In the genomic region with DNA sequence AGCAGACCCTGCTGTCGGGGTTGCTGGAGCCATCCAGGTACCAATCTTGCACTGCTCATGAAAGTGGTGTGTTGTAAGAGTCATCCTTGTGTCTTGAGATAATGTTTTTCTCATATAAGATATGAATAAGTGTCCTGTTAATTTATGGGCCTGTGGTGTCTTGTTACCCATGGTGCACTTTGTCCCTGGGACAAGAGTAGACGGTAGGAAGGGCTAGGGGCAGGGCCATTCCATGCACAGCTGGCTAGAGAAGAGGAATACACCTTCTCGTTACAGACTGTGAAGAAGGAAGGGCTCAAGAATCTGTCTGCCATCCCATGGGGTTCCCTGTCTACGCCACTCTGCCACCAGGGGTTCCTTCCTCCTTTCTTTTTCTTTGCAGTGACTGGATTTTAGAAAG, we compare ENCODE assay signal across 36 mouse cellular contexts. TPM values are rescaled to one million over a fixed set of nuclear protein-coding genes. Genes with fewer than 3 reads are reported as not detected.
A peak's percentile ranks its signal among the peaks of the same experiment; 100 is the strongest.
DNase-seq lines count a peak whose midpoint lies in the region; ATAC-seq and TF ChIP-seq lines count a peak whose summit lies in the region.
"Had no signal": no experiment of that assay in that cellular context is flagged by ENCODE, and none has a peak within 500 bp of the region (broad histone marks: within the 10 kb centered on the region; RNA-seq: fewer than 3 reads in every experiment).

No protein-coding gene starts in this region.

- H3K27me3 ChIP-seq in heart, embryonic 10.5 days (ENCODE audit: insufficient read depth, poor library complexity, severe bottlenecking): no peaks in the 10 kb centered on the region
- H3K27me3 ChIP-seq in kidney, adult 2 months (replicated peaks; ENCODE audit: control insufficient read depth, insufficient read depth, low read length): no peaks in the 10 kb centered on the region
- no peaks in the 10 kb centered on the region for H3K27me3 ChIP-seq in small intestine, adult 2 months (ENCODE audit: control insufficient read depth, insufficient read depth, low read length)
- no peaks in the 10 kb centered on the region for H3K27me3 ChIP-seq in hindbrain, embryonic 14.5 days (ENCODE audit: control insufficient read depth, insufficient read depth, low read length)
- H3K27me3 ChIP-seq: embryonic facial prominence, embryonic 12.5 days; embryonic facial prominence, embryonic 15.5 days; heart, embryonic 12.5 days; heart, embryonic 15.5 days; Patski had no signal

- no peaks in the 10 kb centered on the region for H3K9me3 ChIP-seq in heart, embryonic 10.5 days
- no peaks in the 10 kb centered on the region for H3K9me3 ChIP-seq in hindbrain, embryonic 14.5 days (ENCODE audit: control insufficient read depth, low read length)
- H3K9me3 ChIP-seq: embryonic facial prominence, embryonic 12.5 days; embryonic facial prominence, embryonic 15.5 days; G1E; heart, embryonic 12.5 days; heart, embryonic 15.5 days; hindbrain, embryonic 10.5 days; hindbrain, embryonic 13.5 days had no signal

- no peaks in the 10 kb centered on the region for H3K36me3 ChIP-seq in heart, embryonic 10.5 days
- H3K36me3 ChIP-seq in kidney, adult 2 months (ENCODE audit: control insufficient read depth, insufficient read depth, low read length): no peaks in the 10 kb centered on the region
- H3K36me3 ChIP-seq in small intestine, adult 2 months (ENCODE audit: control insufficient read depth, insufficient read depth, low read length): no peaks in the 10 kb centered on the region
- H3K36me3 ChIP-seq in hindbrain, embryonic 14.5 days (replicated peaks; ENCODE audit: control insufficient read depth, insufficient read depth): no peaks in the 10 kb centered on the region
- H3K36me3 ChIP-seq: embryonic facial prominence, embryonic 12.5 days; embryonic facial prominence, embryonic 15.5 days; G1E; heart, embryonic 12.5 days; heart, embryonic 15.5 days; hindbrain, embryonic 10.5 days; hindbrain, embryonic 13.5 days had no signal

- H3K4me1 ChIP-seq in heart, embryonic 10.5 days: no peaks in the 10 kb centered on the region
- peaks cover 64% of the 10 kb centered on the region for H3K4me1 ChIP-seq in kidney, adult 2 months (ENCODE audit: control insufficient read depth, insufficient read depth, low read length)
- peaks cover 30% of the 10 kb centered on the region; the same call in 1 of the 2 replicates for H3K4me1 ChIP-seq in small intestine, adult 2 months (ENCODE audit: control insufficient read depth, insufficient read depth, insufficient read length, low read length)
- no peaks in the 10 kb centered on the region for H3K4me1 ChIP-seq in hindbrain, embryonic 14.5 days (replicated peaks; ENCODE audit: control insufficient read depth, insufficient read depth, low read length)
- H3K4me1 ChIP-seq: embryonic facial prominence, embryonic 12.5 days; embryonic facial prominence, embryonic 15.5 days; heart, embryonic 12.5 days; heart, embryonic 15.5 days; hindbrain, embryonic 10.5 days; hindbrain, embryonic 13.5 days had no signal

- peak; percentile 35 for DNase-seq in heart, embryonic 10.5 days (ENCODE audit: low spot score)
- DNase-seq in heart, adult 8-10 months (ENCODE audit: low spot score): no peak
- peak; percentile 50 for DNase-seq in kidney, adult 2 months
- no peak for DNase-seq in kidney, postnatal 36 days
- DNase-seq in spleen, postnatal 4 days (ENCODE audit: low spot score in 2 of 2): peak; percentile 3 to 28
- DNase-seq in spleen, adult 12 weeks (ENCODE audit: low spot score): no peak
- DNase-seq in hindbrain, embryonic 14.5 days (ENCODE audit: low spot score): no peak
- DNase-seq: adrenal gland, postnatal 10 days; B cell, adult 2 months; cerebellum, adult 11 months; cerebellum, adult 2 months; cerebellum, adult 9-11 months; cerebellum, postnatal 25 days; forebrain, postnatal 0 days; gastrocnemius, adult 2 months; gastrocnemius, postnatal 14 days; heart, adult 18-20 months; heart, postnatal 10 days; heart, postnatal 36 days had no signal

- H3K4me2 ChIP-seq in hindbrain, embryonic 14.5 days (replicated peaks): no peak overlapping the region
- H3K4me2 ChIP-seq: embryonic facial prominence, embryonic 12.5 days; embryonic facial prominence, embryonic 15.5 days; heart, embryonic 12.5 days; heart, embryonic 15.5 days; hindbrain, embryonic 13.5 days had no signal

- H3K9ac ChIP-seq in hindbrain, embryonic 14.5 days: no peak overlapping the region
- H3K9ac ChIP-seq: embryonic facial prominence, embryonic 12.5 days; embryonic facial prominence, embryonic 15.5 days; forebrain, postnatal 0 days; heart, embryonic 12.5 days; heart, embryonic 15.5 days; hindbrain, embryonic 13.5 days had no signal

- no peak overlapping the region for H3K27ac ChIP-seq in heart, embryonic 10.5 days
- peak overlapping the region; percentile 80 for H3K27ac ChIP-seq in kidney, adult 2 months (ENCODE audit: insufficient read depth, low read depth, low read length)
- H3K27ac ChIP-seq in small intestine, adult 2 months (ENCODE audit: insufficient read depth, low read depth, low read length): peak overlapping the region; percentile 78
- no peak overlapping the region for H3K27ac ChIP-seq in hindbrain, embryonic 14.5 days
- H3K27ac ChIP-seq: embryonic facial prominence, embryonic 12.5 days; embryonic facial prominence, embryonic 15.5 days; gastrocnemius, adult 2 months; heart, embryonic 15.5 days; hindbrain, embryonic 10.5 days; hindbrain, embryonic 13.5 days; hindbrain, postnatal 0 days had no signal

- no peak for ATAC-seq in hindbrain, embryonic 14.5 days (ENCODE audit: low FRiP score)
- ATAC-seq: forebrain, embryonic 14.5 days; forebrain, postnatal 0 days; hindbrain, postnatal 0 days; Patski had no signal

- TF ChIP-seq POLR2A in kidney, adult 2 months (IDR thresholded peaks at IDR 0.05; ENCODE audit: low read depth, low read length): no peak
- peak; percentile 41; the same call in 1 of the 2 replicates for TF ChIP-seq POLR2A in small intestine, adult 2 months (IDR thresholded peaks at IDR 0.05; ENCODE audit: low read depth, low read length)

- TF ChIP-seq CTCF in kidney, adult 2 months (conservative IDR thresholded peaks at IDR 0.05; ENCODE audit: insufficient read depth, insufficient read length, low read depth, low read length): no peak
- no peak for TF ChIP-seq CTCF in small intestine, adult 2 months (IDR thresholded peaks at IDR 0.05; ENCODE audit: extremely low read depth, insufficient read length, insufficient replicate concordance, low read depth, low read length)

- 73% methylated on average over 4 of the region's 4 CpGs for WGBS in heart, embryonic 10.5 days
- WGBS in kidney, adult 2 months: 73% methylated on average over 4 of the region's 4 CpGs
- WGBS in small intestine, adult 2 months: 41% methylated on average over 4 of the region's 4 CpGs
- WGBS in hindbrain, embryonic 14.5 days: 86% methylated on average over 4 of the region's 4 CpGs

- H3K4me3 ChIP-seq in heart, embryonic 10.5 days: no peak overlapping the region
- no peak overlapping the region for H3K4me3 ChIP-seq in kidney, adult 2 months (ENCODE audit: insufficient read depth, low read depth, low read length)
- H3K4me3 ChIP-seq in small intestine, adult 2 months (ENCODE audit: low read depth, low read length): no peak overlapping the region
- H3K4me3 ChIP-seq in hindbrain, embryonic 14.5 days (replicated peaks; ENCODE audit: low read length): no peak overlapping the region
- H3K4me3 ChIP-seq: embryonic facial prominence, embryonic 12.5 days; embryonic facial prominence, embryonic 15.5 days; gastrocnemius, adult 2 months; heart, embryonic 12.5 days; heart, embryonic 15.5 days; hindbrain, embryonic 10.5 days; hindbrain, embryonic 13.5 days had no signal

RNA-seq across cellular contexts. Expression of a gene that starts 1.9 kb away (rescaled TPM):
- not detected in 2 replicates for polyA plus RNA-seq in heart, embryonic 10.5 days (2016; fragmentation: Nextera tagmentation; extraction: Ambion mirVana)
- total RNA-seq in heart, adult 8-10 months (2022): not detected
- polyA plus RNA-seq in kidney, adult 2 months (2012; rRNA removed): 7.3 and 7.7 TPM in 2 replicates
- polyA plus RNA-seq in small intestine, adult 2 months (2012; rRNA removed): 85.5 and 894 TPM in 2 replicates
- polyA plus RNA-seq in hindbrain, embryonic 14.5 days (2014; fragmentation: Nextera tagmentation; extraction: Ambion mirVana): not detected in 2 replicates
- total RNA-seq: adrenal gland, adult 18-20 months; adrenal gland, postnatal 10 days; gastrocnemius, adult 2 months; gastrocnemius, postnatal 14 days; gastrocnemius, postnatal 4 days; heart, adult 18-20 months; heart, postnatal 10 days; heart, postnatal 36 days had no signal
- polyA plus RNA-seq: embryonic facial prominence, embryonic 12.5 days; forebrain, embryonic 11.5 days; forebrain, embryonic 14.5 days; forebrain, postnatal 0 days; G1E; heart, embryonic 12.5 days; heart, embryonic 15.5 days; hindbrain, embryonic 10.5 days; hindbrain, embryonic 13.5 days had no signal

RNA-seq across cellular contexts. Expression of a gene that starts 33.3 kb away (rescaled TPM):
- polyA plus RNA-seq in heart, embryonic 10.5 days (2016; fragmentation: Nextera tagmentation; extraction: Ambion mirVana): 150 and 178 TPM in 2 replicates
- total RNA-seq in heart, adult 8-10 months (2022): 10 to 100 TPM; 34.1 to 50.4 (median 41.2) TPM
- 1,386 and 1,411 TPM in 2 replicates for polyA plus RNA-seq in kidney, adult 2 months (2012; rRNA removed)
- polyA plus RNA-seq in small intestine, adult 2 months (2012; rRNA removed): 118 and 211 TPM in 2 replicates
- polyA plus RNA-seq in hindbrain, embryonic 14.5 days (2014; fragmentation: Nextera tagmentation; extraction: Ambion mirVana): 115 and 123 TPM in 2 replicates
- total RNA-seq: G1E had no signal
- polyA plus RNA-seq: G1E had no signal

RNA-seq across cellular contexts. Expression of a gene that starts 33.9 kb away (rescaled TPM):
- 65.3 and 84.3 TPM in 2 replicates for polyA plus RNA-seq in heart, embryonic 10.5 days (2016; fragmentation: Nextera tagmentation; extraction: Ambion mirVana)
- 10 to 100 TPM; 15.0 to 19.3 (median 17.1) TPM for total RNA-seq in heart, adult 8-10 months (2022)
- 509 and 544 TPM in 2 replicates for polyA plus RNA-seq in kidney, adult 2 months (2012; rRNA removed)
- 52.3 and 84.3 TPM in 2 replicates for polyA plus RNA-seq in small intestine, adult 2 months (2012; rRNA removed)
- 24.0 and 31.3 TPM in 2 replicates for polyA plus RNA-seq in hindbrain, embryonic 14.5 days (2014; fragmentation: Nextera tagmentation; extraction: Ambion mirVana)
- total RNA-seq: G1E had no signal
- polyA plus RNA-seq: G1E had no signal

RNA-seq across cellular contexts. Expression of a gene that starts 55.1 kb away (rescaled TPM):
- polyA plus RNA-seq in heart, embryonic 10.5 days (2016; fragmentation: Nextera tagmentation; extraction: Ambion mirVana): 0.05 TPM in 1 of 2 replicates, not detected in the other
- total RNA-seq in heart, adult 8-10 months (2022): not detected
- not detected in 2 replicates for polyA plus RNA-seq in kidney, adult 2 months (2012; rRNA removed)
- 0.05 TPM in 1 of 2 replicates, not detected in the other for polyA plus RNA-seq in small intestine, adult 2 months (2012; rRNA removed)
- not detected in 2 replicates for polyA plus RNA-seq in hindbrain, embryonic 14.5 days (2014; fragmentation: Nextera tagmentation; extraction: Ambion mirVana)
- total RNA-seq: adrenal gland, adult 18-20 months; adrenal gland, postnatal 4 days; CH12.LX; common myeloid progenitor, adult 5-6 weeks; forebrain, postnatal 0 days; gastrocnemius, adult 2 months; gastrocnemius, postnatal 14 days; gastrocnemius, postnatal 4 days; heart, adult 18-20 months; heart, postnatal 10 days; heart, postnatal 36 days; hindbrain, postnatal 0 days had no signal
- polyA plus RNA-seq: cerebellum, adult 2 months; embryonic facial prominence, embryonic 12.5 days; embryonic facial prominence, embryonic 15.5 days; forebrain, embryonic 11.5 days; forebrain, embryonic 14.5 days; forebrain, postnatal 0 days; G1E; heart, embryonic 15.5 days; hindbrain, embryonic 10.5 days; hindbrain, embryonic 13.5 days; hindbrain, postnatal 0 days; Patski had no signal

Comparison
In these comparisons a context has a peak if more than half of its experiments do, and no peak if none do; other contexts are left out.
1. DNase-seq: peak in heart, embryonic 10.5 days (single experiment), kidney, adult 2 months (single experiment) and spleen, postnatal 4 days (2 of 2); none in heart, adult 8-10 months (single experiment), kidney, postnatal 36 days (0 of 2), spleen, adult 12 weeks (single experiment) and hindbrain, embryonic 14.5 days (single experiment).
2. H3K27ac ChIP-seq: peak in kidney, adult 2 months (single experiment) and small intestine, adult 2 months (single experiment); none in heart, embryonic 10.5 days (single experiment) and hindbrain, embryonic 14.5 days (single experiment).